Mouse (Mus musculus) liver, embryonic 13.5 days (tissue): Measurements from ENCODE around the gene Nup188. TPM values are rescaled to one million over a fixed set of nuclear protein-coding genes. Genes with fewer than 3 reads are reported as not detected.

ENCODE experiments used
- ATAC-seq: fragments of 200-750 bp; cut with Nextera tagmentation; 2 replicates; pipeline ENCODE4 v1.8.0; 2017; ENCODE audit warnings: low read depth, mild to moderate bottlenecking, moderate number of reproducible peaks, moderate library complexity
- DNase-seq: peaks from one replicate; pipeline ENCODE4 v3.0.0; 2022
- H3K27ac ChIP-seq: fragments of 300-500 bp; sonication (generic); 2 replicates; pipeline ENCODE4 v1.5.1; 2015; ENCODE audit warnings: moderate library complexity, mild to moderate bottlenecking, inconsistent platforms
- H3K27me3 ChIP-seq: fragments of 300-500 bp; sonication (generic); 2 replicates; pipeline ENCODE4 v1.6.1; 2015; ENCODE audit warnings: mild to moderate bottlenecking, inconsistent platforms
- H3K36me3 ChIP-seq: fragments of 300-500 bp; sonication (generic); 2 replicates; pipeline ENCODE4 v1.6.1; 2015; ENCODE audit warnings: mild to moderate bottlenecking, inconsistent platforms
- H3K4me1 ChIP-seq: fragments of 300-500 bp; sonication (generic); replicated peaks from 2 replicates; pipeline ENCODE4 v1.6.1; 2015; ENCODE audit warnings: inconsistent platforms
- H3K4me2 ChIP-seq: fragments of 300-500 bp; sonication (generic); 2 replicates; pipeline ENCODE4 v1.6.1; 2015; ENCODE audit warnings: inconsistent platforms, mild to moderate bottlenecking, moderate library complexity
- H3K4me3 ChIP-seq: fragments of 300-500 bp; sonication (generic); replicated peaks from 2 replicates; pipeline ENCODE4 v1.5.1; 2015; ENCODE audit warnings: mild to moderate bottlenecking, inconsistent platforms
- H3K9ac ChIP-seq: fragments of 300-500 bp; sonication (generic); 2 replicates; pipeline ENCODE4 v1.6.1; 2015; ENCODE audit warnings: mild to moderate bottlenecking, inconsistent platforms
- H3K9me3 ChIP-seq: fragments of 300-500 bp; sonication (generic); replicated peaks from 2 replicates; pipeline ENCODE4 v1.6.1; 2016; ENCODE audit warnings: inconsistent platforms
- WGBS: fragments of 180-500 bp; shearing (Covaris S2); methylation state at CpG from one replicate; pipeline ENCODE4 v1.1.7; 2015; ENCODE audit not compliant: insufficient replicate concordance; 5-methylcytosine and 5-hydroxymethylcytosine counted together
- polyA plus RNA-seq: library from polyadenylated mRNA; unstranded; fragments of >200 nt; fragmentation: Nextera tagmentation; extraction: Ambion mirVana; gene quantifications from 2 replicates; pipeline ENCODE4 v1.2.1, GENCODE M21; 2015

Gene Nup188
- polyA plus RNA-seq, 1 experiment from 2014 or later: 15.5 TPM

GRCm38 (mm10) chr2:30375893-30376292 is 89.7 kb downstream of the Nup188 start:
- Histone ChIP-seq H3K4me3 (no peak overlapping the region), H3K36me3 (peaks cover 82% of the 10 kb centered on the region), H3K9ac (no peak overlapping the region), H3K27ac (no peak overlapping the region), H3K9me3 (no peaks in the 10 kb centered on the region), H3K27me3 (no peaks in the 10 kb centered on the region), H3K4me2 (no peak overlapping the region), H3K4me1 (peaks cover 33% of the 10 kb centered on the region)
- DNase-seq (no peak), ATAC-seq (no peak)
- WGBS: 79% methylated on average over 10 of the region's 10 CpGs

DNA sequence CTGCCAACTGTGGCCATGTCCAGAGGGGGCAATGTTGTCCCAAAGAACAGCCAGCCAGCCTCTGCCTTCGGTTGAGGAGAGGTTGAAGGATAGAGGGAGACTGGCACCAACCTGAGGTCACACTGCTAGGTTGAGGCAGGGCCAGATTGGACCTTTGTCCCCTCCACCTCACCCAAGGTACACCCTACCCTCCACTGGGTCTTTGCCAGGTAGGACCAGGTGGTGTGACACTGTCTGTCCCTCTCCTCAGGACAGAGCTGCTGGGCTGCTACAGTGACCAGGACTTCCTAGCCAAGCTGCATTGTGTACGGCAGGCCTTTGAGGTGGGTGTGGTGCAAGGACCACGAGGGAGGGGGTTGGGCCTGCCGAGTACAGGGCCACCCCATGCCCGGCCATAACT is 91.5 kb downstream of the Nup188 start:
- Histone ChIP-seq H3K9me3 (no peaks in the 10 kb centered on the region), H3K9ac (no peak overlapping the region), H3K36me3 (peaks cover 82% of the 10 kb centered on the region), H3K27ac (no peak overlapping the region; the same call in 1 of the 2 replicates), H3K4me2 (no peak overlapping the region), H3K27me3 (no peaks in the 10 kb centered on the region), H3K4me1 (peaks cover 46% of the 10 kb centered on the region), H3K4me3 (no peak overlapping the region)
- 75% methylated on average over 5 of the region's 5 CpGs for WGBS
- ATAC-seq: no peak
- DNase-seq: no peak

DNA sequence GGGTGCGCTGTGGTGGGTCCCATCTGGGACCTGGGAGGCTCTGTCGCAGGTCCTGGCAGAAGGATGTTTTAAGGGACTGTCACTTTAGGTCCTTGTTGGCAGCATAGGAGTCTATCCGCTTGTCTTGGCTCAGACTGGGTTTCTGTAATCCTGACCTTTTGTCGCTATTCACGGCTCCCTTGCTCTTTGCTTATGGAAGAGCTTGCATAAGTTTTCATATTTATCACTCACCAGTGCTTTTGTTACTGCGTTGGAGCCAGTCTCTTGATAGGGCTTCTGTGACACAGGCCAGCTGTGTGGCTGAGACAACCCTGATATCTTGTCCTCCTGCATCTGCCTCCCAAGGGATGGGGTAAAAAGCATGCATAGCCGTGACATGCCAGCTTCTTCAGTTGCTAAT is 93.1 kb downstream of the Nup188 start:
- peak; percentile 59 for ATAC-seq
- H3K27me3 ChIP-seq: no peaks in the 10 kb centered on the region
- 65% methylated on average over 7 of the region's 7 CpGs for whole genome bisulfite sequencing
- peak overlapping the region; percentile 44 for H3K9ac ChIP-seq
- H3K9me3 ChIP-seq: no peaks in the 10 kb centered on the region
- DNase-seq: no peak
- peaks cover 84% of the 10 kb centered on the region for H3K36me3 ChIP-seq
- peaks cover 55% of the 10 kb centered on the region for H3K4me1 ChIP-seq
- H3K4me2 ChIP-seq: no peak overlapping the region
- no peak overlapping the region for H3K4me3 ChIP-seq
- H3K27ac ChIP-seq: peak overlapping the region; percentile 85

- DNase-seq (no peak), ATAC-seq (peak; percentile 39)
- H3K9ac ChIP-seq: peak overlapping the region; percentile 40
Measured at GRCm38 (mm10) chr2:30380564-30381376, 94.6 kb downstream of the Nup188 start.

DNA sequence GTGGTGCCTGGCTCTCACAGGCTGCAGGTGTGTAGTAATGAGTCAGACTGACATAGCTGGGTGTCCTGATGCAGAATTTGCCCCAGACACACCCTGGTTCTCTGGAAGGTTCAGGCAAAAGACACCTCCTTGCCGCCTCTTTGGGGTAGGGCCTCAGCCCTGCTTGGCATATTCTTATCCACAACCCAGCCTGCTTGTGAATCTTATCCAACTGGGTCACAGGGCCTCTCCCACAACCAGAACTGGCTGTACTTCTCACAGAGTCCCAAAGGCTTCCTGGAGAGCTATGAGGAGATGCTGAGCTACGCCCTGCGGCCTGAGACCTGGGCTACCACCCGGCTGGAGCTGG is 95.2 kb downstream of the Nup188 start:
- no peaks in the 10 kb centered on the region for H3K9me3 ChIP-seq
- ATAC-seq (peak; percentile 75), DNase-seq (peak; percentile 36)
- no peaks in the 10 kb centered on the region for H3K27me3 ChIP-seq
- peaks cover 61% of the 10 kb centered on the region for H3K4me1 ChIP-seq
- H3K27ac ChIP-seq: peak overlapping the region; percentile 85
- peak overlapping the region; percentile 27 for H3K4me2 ChIP-seq
- no peak overlapping the region for H3K4me3 ChIP-seq
- WGBS: 63% methylated on average over 4 of the region's 4 CpGs
- H3K36me3 ChIP-seq: peaks cover 83% of the 10 kb centered on the region
- H3K9ac ChIP-seq: no peak overlapping the region

More at GRCm38 (mm10) chr2:30380564-30381376, 94.6 kb downstream of the Nup188 start:
- H3K4me1 ChIP-seq: peaks cover 61% of the 10 kb centered on the region
- H3K27ac ChIP-seq: peak overlapping the region; percentile 85
- peaks cover 88% of the 10 kb centered on the region for H3K36me3 ChIP-seq
- H3K4me2 ChIP-seq: peak overlapping the region; percentile 27
- no peaks in the 10 kb centered on the region for H3K27me3 ChIP-seq
- no peak overlapping the region for H3K4me3 ChIP-seq
- 66% methylated on average over 10 of the region's 10 CpGs for WGBS
- H3K9me3 ChIP-seq: no peaks in the 10 kb centered on the region

DNA sequence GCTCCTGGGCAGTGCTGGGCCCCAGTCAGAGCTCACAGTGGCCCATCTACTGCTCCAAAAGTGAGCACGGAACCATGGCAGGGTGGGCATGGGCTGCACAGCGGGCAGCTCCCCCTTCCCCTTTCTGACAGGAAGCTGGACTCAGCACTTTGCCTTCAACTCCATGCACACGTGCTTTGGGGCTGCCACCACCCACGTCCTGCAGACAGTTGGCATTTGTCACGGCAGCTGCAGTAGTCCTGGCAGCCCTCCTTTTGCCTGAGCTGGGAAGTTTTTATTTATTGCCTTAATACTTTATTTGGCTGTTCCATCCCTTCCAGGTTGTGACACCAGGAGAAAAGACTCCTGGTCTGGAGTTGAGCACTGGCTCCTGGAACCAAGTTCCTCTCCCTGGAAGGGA is 98.6 kb downstream of the Nup188 start:
- Histone ChIP-seq H3K4me3 (no peak overlapping the region), H3K4me2 (no peak overlapping the region), H3K9me3 (no peaks in the 10 kb centered on the region), H3K4me1 (peaks cover 42% of the 10 kb centered on the region), H3K27ac (no peak overlapping the region), H3K27me3 (no peaks in the 10 kb centered on the region), H3K9ac (no peak overlapping the region), H3K36me3 (peaks cover 55% of the 10 kb centered on the region)
- ATAC-seq (no peak), DNase-seq (no peak)
- WGBS: 71% methylated on average over 5 of the region's 5 CpGs

GRCm38 (mm10) chr2:30385591-30385990 is 99.4 kb downstream of the Nup188 start:
- Histone ChIP-seq H3K36me3 (peaks cover 51% of the 10 kb centered on the region), H3K4me2 (no peak overlapping the region), H3K4me3 (no peak overlapping the region), H3K9ac (no peak overlapping the region), H3K27me3 (no peaks in the 10 kb centered on the region), H3K4me1 (peaks cover 34% of the 10 kb centered on the region), H3K9me3 (no peaks in the 10 kb centered on the region), H3K27ac (no peak overlapping the region)
- ATAC-seq (no peak), DNase-seq (no peak)
- 76% methylated on average over 4 of the region's 4 CpGs for WGBS

- 73% methylated on average over 9 of the region's 9 CpGs for WGBS
- no peaks in the 10 kb centered on the region for H3K27me3 ChIP-seq
- ATAC-seq (no peak), DNase-seq (no peak)
- no peaks in the 10 kb centered on the region for H3K9me3 ChIP-seq
- H3K4me3 ChIP-seq: no peak overlapping the region
- H3K4me1 ChIP-seq: peaks cover 28% of the 10 kb centered on the region
- no peak overlapping the region for H3K27ac ChIP-seq
- H3K36me3 ChIP-seq: peaks cover 38% of the 10 kb centered on the region
- no peak overlapping the region for H3K9ac ChIP-seq
- no peak overlapping the region for H3K4me2 ChIP-seq
Measured at GRCm38 (mm10) chr2:30386913-30387312, 100.7 kb downstream of the Nup188 start.

DNA sequence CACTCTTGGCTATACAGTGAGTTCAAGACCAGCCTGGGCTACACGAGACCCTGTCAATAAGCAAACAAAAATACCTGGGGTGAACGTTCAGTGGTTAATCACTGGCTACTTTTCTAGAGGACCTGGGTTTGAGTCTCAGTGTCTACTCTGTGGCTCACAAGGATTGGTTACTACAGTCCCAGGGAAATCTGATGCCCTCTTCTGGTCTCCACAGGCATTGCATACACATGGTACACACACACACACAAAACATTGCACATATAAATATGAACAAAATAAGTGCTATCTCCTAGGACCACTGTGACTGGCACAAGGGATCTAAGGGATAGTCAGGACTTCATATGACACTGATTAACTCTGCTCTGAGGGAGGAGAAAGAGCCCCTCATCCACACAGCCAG is 102.8 kb downstream of the Nup188 start:
- ATAC-seq (no peak), DNase-seq (no peak)
- Histone ChIP-seq H3K4me2 (no peak overlapping the region), H3K4me3 (no peak overlapping the region), H3K27me3 (no peaks in the 10 kb centered on the region), H3K9me3 (no peaks in the 10 kb centered on the region), H3K27ac (no peak overlapping the region), H3K36me3 (peaks cover 20% of the 10 kb centered on the region), H3K9ac (no peak overlapping the region), H3K4me1 (peaks cover 27% of the 10 kb centered on the region)
- 83% methylated on average over 2 of the region's 2 CpGs for WGBS

GRCm38 (mm10) chr2:30392114-30392576 is 105.9 kb downstream of the Nup188 start, which contains the start of gene Dolpp1:
Gene Dolpp1 (plus strand): TSS chr2:30392254.
- H3K27ac ChIP-seq: peak within 1 kb of the TSS; percentile 83
- H3K4me2 ChIP-seq: peak within 1 kb of the TSS; percentile 79
- H3K9ac ChIP-seq: peak within 1 kb of the TSS; percentile 78
- under 1% methylated on average over 40 of the region's 40 CpGs for WGBS
- H3K27me3 ChIP-seq: no peaks in the 10 kb centered on the region
- H3K4me1 ChIP-seq: peaks cover 38% of the 10 kb centered on the region
- H3K36me3 ChIP-seq: peaks cover 27% of the 10 kb centered on the region
- DNase-seq (peak; percentile 98), ATAC-seq (peak; percentile 98)
- peak within 1 kb of the TSS; percentile 69 for H3K4me3 ChIP-seq
- H3K9me3 ChIP-seq: no peaks in the 10 kb centered on the region

- DNase-seq (peak; percentile 53), ATAC-seq (peak; percentile 61)
- H3K27me3 ChIP-seq: no peaks in the 10 kb centered on the region
- no peaks in the 10 kb centered on the region for H3K9me3 ChIP-seq
- H3K9ac ChIP-seq: peak overlapping the region; percentile 78
- peak overlapping the region; percentile 83 for H3K27ac ChIP-seq
- H3K36me3 ChIP-seq: peaks cover 33% of the 10 kb centered on the region
- peak overlapping the region; percentile 69 for H3K4me3 ChIP-seq
- peak overlapping the region; percentile 79 for H3K4me2 ChIP-seq
- WGBS: under 1% methylated on average over 54 of the region's 54 CpGs
- peaks cover 38% of the 10 kb centered on the region for H3K4me1 ChIP-seq
Measured at GRCm38 (mm10) chr2:30392577-30393369, 106.6 kb downstream of the Nup188 start.
